17 mouse cellular contexts compared by ENCODE assay signal in genomic region chr7:73520231-73520630, GRCm38 (mm10). TPM values are rescaled to one million over a fixed set of nuclear protein-coding genes. Genes with fewer than 3 reads are reported as not detected.
DNase-seq lines count a peak whose midpoint lies in the region; ATAC-seq and TF ChIP-seq lines count a peak whose summit lies in the region.
"Had no signal": no experiment of that assay in that cellular context is flagged by ENCODE, and none has a peak within 500 bp of the region (broad histone marks: within the 10 kb centered on the region; RNA-seq: fewer than 3 reads in every experiment).

No protein-coding gene starts in this region.

- ATAC-seq in CD4-positive, CD25-positive, alpha-beta regulatory T cell, adult 4 months, result no peak
- ATAC-seq in heart, embryonic 15.5 days (replicated peaks; ENCODE audit: insufficient number of reproducible peaks, insufficient read depth, low FRiP score, low read depth), result no peak
- ATAC-seq in heart, embryonic 11.5 days (replicated peaks; ENCODE audit: insufficient number of reproducible peaks, low FRiP score, low TSS enrichment), result no peak
- no peak for ATAC-seq in liver, embryonic 12.5 days
- ATAC-seq: inflammation-experienced regulatory T-cells, adult 6 months; Patski had no signal

- no peak for TF ChIP-seq EP300 in ES-Bruce4 (IDR thresholded peaks at IDR 0.05; ENCODE audit: insufficient read depth, low read depth, low read length)

- TF ChIP-seq POLR2A in ES-Bruce4 (IDR thresholded peaks at IDR 0.05; ENCODE audit: insufficient read depth, low read length), result no peak

- peak overlapping the region; percentile 43; the same call in 1 of the 2 replicates for H3K27ac ChIP-seq in heart, embryonic 15.5 days
- no peak overlapping the region for H3K27ac ChIP-seq in heart, embryonic 11.5 days (ENCODE audit: low read depth, low read length)
- peak overlapping the region; percentile 27; the same call in 1 of the 2 replicates for H3K27ac ChIP-seq in liver, embryonic 12.5 days
- H3K27ac ChIP-seq in ES-Bruce4 (ENCODE audit: insufficient read depth, low read length), result 0 out of 2 replicates have a peak overlapping the region, but pooled peaks have one; percentile 32

- DNase-seq in CD4-positive, CD25-positive, alpha-beta regulatory T cell, adult 2 months (ENCODE audit: low read depth, low spot score), result peak; percentile 53
- DNase-seq in liver, result no peak
- DNase-seq in embryo, embryonic 11 days, result no peak
- DNase-seq: adrenal gland, postnatal 36 days; cerebellum, adult 2 months; heart, postnatal 10 days; kidney, adult 8-10 months; layer of hippocampus, postnatal 36 days; right cerebral cortex, postnatal 25 days; thymus, postnatal 25 days had no signal

- H3K4me1 ChIP-seq in heart, embryonic 15.5 days (replicated peaks), result peaks cover 33% of the 10 kb centered on the region
- H3K4me1 ChIP-seq in heart, embryonic 11.5 days (ENCODE audit: control insufficient read depth, insufficient read depth, low read length), result peaks cover 26% of the 10 kb centered on the region
- H3K4me1 ChIP-seq in liver, embryonic 12.5 days, result peaks cover 70% of the 10 kb centered on the region
- peaks cover 2% of the 10 kb centered on the region for H3K4me1 ChIP-seq in ES-Bruce4 (ENCODE audit: control insufficient read depth, insufficient read depth, low read length)

- no peaks in the 10 kb centered on the region for H3K27me3 ChIP-seq in heart, embryonic 15.5 days
- H3K27me3 ChIP-seq in heart, embryonic 11.5 days (ENCODE audit: control insufficient read depth, insufficient read depth, low read length), result no peaks in the 10 kb centered on the region
- H3K27me3 ChIP-seq in liver, embryonic 12.5 days (replicated peaks), result no peaks in the 10 kb centered on the region
- H3K27me3 ChIP-seq in ES-Bruce4 (ENCODE audit: control insufficient read depth, insufficient read depth, low read length, poor library complexity, severe bottlenecking), result no peaks in the 10 kb centered on the region
- H3K27me3 ChIP-seq: Patski had no signal

- peaks cover 44% of the 10 kb centered on the region for H3K36me3 ChIP-seq in heart, embryonic 15.5 days
- peaks cover 20% of the 10 kb centered on the region for H3K36me3 ChIP-seq in heart, embryonic 11.5 days (ENCODE audit: control insufficient read depth, insufficient read depth, low read length)
- peaks cover 84% of the 10 kb centered on the region for H3K36me3 ChIP-seq in liver, embryonic 12.5 days
- H3K36me3 ChIP-seq in ES-Bruce4 (ENCODE audit: control insufficient read depth, insufficient read depth, low read length, poor library complexity, severe bottlenecking), result peaks cover 12% of the 10 kb centered on the region

- WGBS in heart, embryonic 15.5 days, result 77% methylated on average over 10 of the region's 10 CpGs
- 85% methylated on average over 10 of the region's 10 CpGs for WGBS in heart, embryonic 11.5 days (ENCODE audit: insufficient replicate concordance)
- 89% methylated on average over 10 of the region's 10 CpGs for WGBS in liver, embryonic 12.5 days (ENCODE audit: insufficient replicate concordance)

- no peaks in the 10 kb centered on the region for H3K9me3 ChIP-seq in heart, embryonic 15.5 days (replicated peaks)
- no peaks in the 10 kb centered on the region for H3K9me3 ChIP-seq in heart, embryonic 11.5 days (replicated peaks; ENCODE audit: control insufficient read depth, low read length)
- H3K9me3 ChIP-seq in liver, embryonic 12.5 days (replicated peaks), result no peaks in the 10 kb centered on the region
- H3K9me3 ChIP-seq in ES-Bruce4 (replicated peaks; ENCODE audit: control insufficient read depth, insufficient read depth, low read length, poor library complexity, severe bottlenecking), result no peaks in the 10 kb centered on the region

- H3K9ac ChIP-seq in heart, embryonic 15.5 days, result no peak overlapping the region
- H3K9ac ChIP-seq in heart, embryonic 11.5 days (ENCODE audit: low read depth, low read length), result no peak overlapping the region
- H3K9ac ChIP-seq in liver, embryonic 12.5 days, result no peak overlapping the region
- no peak overlapping the region for H3K9ac ChIP-seq in ES-Bruce4 (ENCODE audit: low read depth, poor library complexity, severe bottlenecking)

- H3K4me3 ChIP-seq in heart, embryonic 15.5 days, result no peak overlapping the region
- H3K4me3 ChIP-seq in heart, embryonic 11.5 days (ENCODE audit: low read depth, low read length), result no peak overlapping the region
- no peak overlapping the region for H3K4me3 ChIP-seq in liver, embryonic 12.5 days
- no peak overlapping the region for H3K4me3 ChIP-seq in ES-Bruce4 (ENCODE audit: low read depth, low read length)

- no peak for TF ChIP-seq CTCF in ES-Bruce4 (IDR thresholded peaks at IDR 0.05; ENCODE audit: low read depth, low read length)

- H3K4me2 ChIP-seq in heart, embryonic 15.5 days, result no peak overlapping the region
- no peak overlapping the region for H3K4me2 ChIP-seq in heart, embryonic 11.5 days
- no peak overlapping the region for H3K4me2 ChIP-seq in liver, embryonic 12.5 days

RNA-seq across cellular contexts. Expression of gene Chd2, which starts 21.4 kb away (rescaled TPM):
- 100 to 1,000 TPM; 223 to 256 TPM for polyA plus RNA-seq in CD4-positive, CD25-positive, alpha-beta regulatory T cell, adult 4 months (2017; shearing (Covaris generic))
- polyA plus RNA-seq in heart, embryonic 15.5 days (2015; fragmentation: Nextera tagmentation; extraction: Ambion mirVana), result 41.2 and 42.9 TPM in 2 replicates
- 43.6 and 45.6 TPM in 2 replicates for polyA plus RNA-seq in heart, embryonic 11.5 days (2014; fragmentation: Nextera tagmentation; extraction: Ambion mirVana)
- 26.2 and 28.9 TPM in 2 replicates for polyA plus RNA-seq in liver, embryonic 12.5 days (2016; fragmentation: Nextera tagmentation; extraction: Ambion mirVana)
- polyA plus RNA-seq in ES-Bruce4 (2011; ENCODE audit: insufficient read depth, insufficient read length, low read depth, missing spikeins), result 103 and 104 TPM in 2 replicates
